Mouse (Mus musculus) midbrain, embryonic 14.5 days (tissue): ENCODE results near the gene Tsfm. TPM values are rescaled to one million over a fixed set of nuclear protein-coding genes. Genes with fewer than 3 reads are reported as not detected.
A peak's percentile ranks its signal among the peaks of the same experiment; 100 is the strongest.

Experiments used
- ATAC-seq: fragments of 200-750 bp; cut with Nextera tagmentation; 2 replicates; pipeline ENCODE4 v1.8.0; 2017; ENCODE audit warnings: moderate number of reproducible peaks, moderate library complexity; ENCODE audit not compliant: low FRiP score, low TSS enrichment
- DNase-seq: peaks from one replicate; pipeline ENCODE4 v3.0.0-alpha.2; 2015
- H3K27ac ChIP-seq: fragments of 300-500 bp; sonication (generic); replicated peaks from 2 replicates; pipeline ENCODE4 v1.5.1; 2014; ENCODE audit warnings: mild to moderate bottlenecking, low read depth, low read length, moderate library complexity
- H3K27me3 ChIP-seq: fragments of 300-500 bp; sonication (generic); 2 replicates; pipeline ENCODE4 v1.6.1; 2014; ENCODE audit warnings: low read length, control low read depth, mixed read lengths; ENCODE audit not compliant: control insufficient read depth, insufficient read depth
- H3K36me3 ChIP-seq: fragments of 300-500 bp; sonication (generic); 2 replicates; pipeline ENCODE4 v1.6.1; 2014; ENCODE audit warnings: low read length, control low read depth; ENCODE audit not compliant: control insufficient read depth, insufficient read depth
- H3K4me1 ChIP-seq: fragments of 300-500 bp; sonication (generic); 2 replicates; pipeline ENCODE4 v1.6.1; 2014; ENCODE audit warnings: mild to moderate bottlenecking, antibody characterized with exemption, low read length, control low read depth; ENCODE audit not compliant: control insufficient read depth, insufficient read depth
- H3K4me2 ChIP-seq: fragments of 300-500 bp; sonication (generic); 2 replicates; pipeline ENCODE4 v1.6.1; 2014; ENCODE audit warnings: mild to moderate bottlenecking, low read length, moderate library complexity
- H3K4me3 ChIP-seq: fragments of 300-500 bp; sonication (generic); replicated peaks from 2 replicates; pipeline ENCODE4 v1.5.1; 2014; ENCODE audit warnings: low read depth, low read length
- H3K9ac ChIP-seq: fragments of 300-500 bp; sonication (generic); replicated peaks from 2 replicates; pipeline ENCODE4 v1.6.1; 2014; ENCODE audit warnings: mild to moderate bottlenecking, low read length, moderate library complexity
- H3K9me3 ChIP-seq: fragments of 300-500 bp; sonication (generic); 2 replicates; pipeline ENCODE4 v1.6.1; 2016; ENCODE audit warnings: low read length, control low read depth, mixed read lengths; ENCODE audit not compliant: control insufficient read depth
- WGBS: fragments of 180-500 bp; shearing (Covaris S2); extraction: QIAGEN DNeasy Blood & Tissue Kit; methylation state at CpG from one replicate; pipeline ENCODE4 v1.1.7; 2014; 5-methylcytosine and 5-hydroxymethylcytosine counted together
- polyA plus RNA-seq: library from polyadenylated mRNA; unstranded; fragments of >200 nt; fragmentation: Nextera tagmentation; extraction: Ambion mirVana; gene quantifications from 2 replicates; pipeline ENCODE4 v1.2.1, GENCODE M21; 2014

Tsfm gene
- polyA plus RNA-seq, 1 experiment from 2014 or later = 56.0 TPM

- peak within 1 kb of the TSS; percentile 97 for H3K27ac ChIP-seq
- H3K9me3 ChIP-seq = no peaks in the 10 kb centered on the region
- peak within 1 kb of the TSS; percentile 75 for H3K4me2 ChIP-seq
- peak; percentile 96 for DNase-seq
- H3K4me3 ChIP-seq = peak within 1 kb of the TSS; percentile 90
- H3K36me3 ChIP-seq = peaks cover 34% of the 10 kb centered on the region
- peak; percentile 49 for ATAC-seq
- peak within 1 kb of the TSS; percentile 98 for H3K9ac ChIP-seq
- under 1% methylated on average over 65 of the region's 72 CpGs for WGBS
- H3K27me3 ChIP-seq = no peaks in the 10 kb centered on the region
- H3K4me1 ChIP-seq = peaks cover 35% of the 10 kb centered on the region; the same call in 1 of the 2 replicates
These were observed 29.6 kb upstream of the Tsfm start, which contains the start of gene March9 for GRCm38 (mm10) chr10:127059968-127060916. March9 (minus strand) TSS chr10:127060184.

- peak; percentile 78 for DNase-seq
- Histone ChIP-seq H3K4me1 (peaks cover 29% of the 10 kb centered on the region; the same call in 1 of the 2 replicates), H3K9ac (peak overlapping the region; percentile 98)
These were observed 28.7 kb upstream of the Tsfm start for GRCm38 (mm10) chr10:127059174-127059967.

GRCm38 (mm10) chr10:127058708-127059107, 28.1 kb upstream of the Tsfm start:
- no peak for ATAC-seq

More at GRCm38 (mm10) chr10:127059174-127059967, 28.7 kb upstream of the Tsfm start:
- WGBS = under 1% methylated on average over 64 of the region's 92 CpGs
- Histone ChIP-seq H3K9me3 (no peaks in the 10 kb centered on the region), H3K4me2 (peak overlapping the region; percentile 75), H3K36me3 (peaks cover 36% of the 10 kb centered on the region), H3K27ac (peak overlapping the region; percentile 97), H3K4me3 (peak overlapping the region; percentile 90), H3K27me3 (no peaks in the 10 kb centered on the region)
- 0 out of 2 replicates have a peak, but pooled peaks have one; percentile 1 for ATAC-seq

GRCm38 (mm10) chr10:127058161-127058560, 27.5 kb upstream of the Tsfm start:
- Histone ChIP-seq H3K27me3 (no peaks in the 10 kb centered on the region), H3K4me3 (peak overlapping the region; percentile 90), H3K4me1 (peaks cover 29% of the 10 kb centered on the region; the same call in 1 of the 2 replicates), H3K4me2 (peak overlapping the region; percentile 75), H3K9me3 (no peaks in the 10 kb centered on the region), H3K27ac (no peak overlapping the region), H3K9ac (no peak overlapping the region; the same call in 1 of the 2 replicates), H3K36me3 (peaks cover 46% of the 10 kb centered on the region)
- DNase-seq (peak; percentile 90), ATAC-seq (no peak)
- under 1% methylated on average over 9 of the region's 9 CpGs for WGBS

More at GRCm38 (mm10) chr10:127058708-127059107, 28.1 kb upstream of the Tsfm start:
- peaks cover 43% of the 10 kb centered on the region for H3K36me3 ChIP-seq
- 2% methylated on average over 8 of the region's 8 CpGs for WGBS
- H3K27me3 ChIP-seq = no peaks in the 10 kb centered on the region
- no peaks in the 10 kb centered on the region for H3K9me3 ChIP-seq
- peak overlapping the region; percentile 97; the same call in 1 of the 2 replicates for H3K27ac ChIP-seq
- H3K4me1 ChIP-seq = peaks cover 29% of the 10 kb centered on the region; the same call in 1 of the 2 replicates
- DNase-seq = peak; percentile 29
- peak overlapping the region; percentile 75 for H3K4me2 ChIP-seq
- peak overlapping the region; percentile 90 for H3K4me3 ChIP-seq
- peak overlapping the region; percentile 98 for H3K9ac ChIP-seq

GRCm38 (mm10) chr10:127056490-127056889, 25.9 kb upstream of the Tsfm start:
- Histone ChIP-seq H3K4me1 (peaks cover 17% of the 10 kb centered on the region; the same call in 1 of the 2 replicates), H3K36me3 (peaks cover 52% of the 10 kb centered on the region), H3K27me3 (0 out of 2 replicates have a peak, but pooled peaks cover under 1% of the 10 kb centered on the region), H3K9me3 (no peaks in the 10 kb centered on the region), H3K4me3 (no peak overlapping the region), H3K9ac (no peak overlapping the region), H3K27ac (no peak overlapping the region), H3K4me2 (no peak overlapping the region)
- ATAC-seq (no peak), DNase-seq (no peak)
- 93% methylated on average over 20 of the region's 20 CpGs for WGBS

- no peak overlapping the region for H3K4me3 ChIP-seq
- no peaks in the 10 kb centered on the region for H3K9me3 ChIP-seq
- no peak overlapping the region for H3K4me2 ChIP-seq
- H3K27ac ChIP-seq = no peak overlapping the region
- DNase-seq (no peak), ATAC-seq (no peak)
- WGBS = 95% methylated on average over 8 of the region's 8 CpGs
- no peak overlapping the region for H3K9ac ChIP-seq
- peaks cover 11% of the 10 kb centered on the region for H3K27me3 ChIP-seq
- peaks cover 13% of the 10 kb centered on the region; the same call in 1 of the 2 replicates for H3K4me1 ChIP-seq
- H3K36me3 ChIP-seq = peaks cover 52% of the 10 kb centered on the region
These were observed 24.8 kb upstream of the Tsfm start for GRCm38 (mm10) chr10:127055406-127055805.

GRCm38 (mm10) chr10:127054646-127055045, 24.0 kb upstream of the Tsfm start:
- no peaks in the 10 kb centered on the region for H3K9me3 ChIP-seq
- peaks cover 19% of the 10 kb centered on the region for H3K27me3 ChIP-seq
- peaks cover 13% of the 10 kb centered on the region; the same call in 1 of the 2 replicates for H3K4me1 ChIP-seq
- no peak overlapping the region for H3K4me3 ChIP-seq
- H3K27ac ChIP-seq = no peak overlapping the region
- no peak overlapping the region for H3K4me2 ChIP-seq
- DNase-seq = no peak
- peaks cover 52% of the 10 kb centered on the region for H3K36me3 ChIP-seq
- H3K9ac ChIP-seq = no peak overlapping the region
- no peak for ATAC-seq
- 75% methylated on average over 4 of the region's 4 CpGs for WGBS

GRCm38 (mm10) chr10:127050119-127050474, 19.5 kb upstream of the Tsfm start:
- no peak overlapping the region for H3K27ac ChIP-seq
- H3K4me1 ChIP-seq = no peaks in the 10 kb centered on the region
- peak; percentile 28; the same call in 1 of the 2 replicates for ATAC-seq
- H3K4me2 ChIP-seq = no peak overlapping the region
- peaks cover 23% of the 10 kb centered on the region for H3K36me3 ChIP-seq
- H3K9ac ChIP-seq = no peak overlapping the region
- WGBS = 22% methylated on average over 10 of the region's 10 CpGs
- peaks cover 41% of the 10 kb centered on the region for H3K27me3 ChIP-seq
- DNase-seq = no peak
- H3K4me3 ChIP-seq = no peak overlapping the region
- no peaks in the 10 kb centered on the region for H3K9me3 ChIP-seq
